Mouse (Mus musculus): Measurements from ENCODE around the gene Tbx3.

GRCm38 (mm10) chr5:119657362-119657761 is 13.1 kb upstream of the Tbx3 start:
- TF ChIP-seq SRF (IDR thresholded peaks at IDR 0.05; ENCODE audit: control insufficient read depth, insufficient read length, low read depth) (no peak), POLR2A (IDR thresholded peaks at IDR 0.05; ENCODE audit: insufficient read length, low read depth) (no peak), USF1 (IDR thresholded peaks at IDR 0.05; ENCODE audit: low read depth) (no peak), E2F4 (IDR thresholded peaks at IDR 0.05; ENCODE audit: insufficient read depth) (no peak)

All from myocyte (in vitro differentiated cells).